Mouse (Mus musculus): ENCODE measurements at regions not wholly inside any gene's neighbourhood (a gene's known extent, or its start where the extent isn't known, plus 50 kb on each side); places are given as distances from the start of the nearest gene placed in this dataset.

GRCm38 (mm10) chr14:76928706-76929105 is 107.9 kb upstream of the Ccdc122 start:
- WGBS, result 91% methylated on average over 3 of the region's 3 CpGs
- ATAC-seq (ENCODE audit: low FRiP score, low TSS enrichment) (no peak), DNase-seq (ENCODE audit: low spot score) (no peak)
- Histone ChIP-seq H3K27ac (replicated peaks) (no peak overlapping the region), H3K4me1 (replicated peaks; ENCODE audit: control insufficient read depth, insufficient read depth) (no peaks in the 10 kb centered on the region), H3K27me3 (ENCODE audit: control insufficient read depth, insufficient read depth, low read length) (no peaks in the 10 kb centered on the region), H3K4me2 (replicated peaks; ENCODE audit: low read depth) (no peak overlapping the region), H3K4me3 (ENCODE audit: low read depth, low read length) (no peak overlapping the region), H3K9me3 (ENCODE audit: control insufficient read depth, low read length) (no peaks in the 10 kb centered on the region), H3K9ac (ENCODE audit: low read length) (no peak overlapping the region), H3K36me3 (ENCODE audit: control insufficient read depth, insufficient read depth, low read length) (no peaks in the 10 kb centered on the region)
- no peak for TF ChIP-seq CTCF (IDR thresholded peaks at IDR 0.05; ENCODE audit: low read depth)
- TF ChIP-seq EP300 (optimal IDR thresholded peaks at IDR 0.05), result no peak

DNA sequence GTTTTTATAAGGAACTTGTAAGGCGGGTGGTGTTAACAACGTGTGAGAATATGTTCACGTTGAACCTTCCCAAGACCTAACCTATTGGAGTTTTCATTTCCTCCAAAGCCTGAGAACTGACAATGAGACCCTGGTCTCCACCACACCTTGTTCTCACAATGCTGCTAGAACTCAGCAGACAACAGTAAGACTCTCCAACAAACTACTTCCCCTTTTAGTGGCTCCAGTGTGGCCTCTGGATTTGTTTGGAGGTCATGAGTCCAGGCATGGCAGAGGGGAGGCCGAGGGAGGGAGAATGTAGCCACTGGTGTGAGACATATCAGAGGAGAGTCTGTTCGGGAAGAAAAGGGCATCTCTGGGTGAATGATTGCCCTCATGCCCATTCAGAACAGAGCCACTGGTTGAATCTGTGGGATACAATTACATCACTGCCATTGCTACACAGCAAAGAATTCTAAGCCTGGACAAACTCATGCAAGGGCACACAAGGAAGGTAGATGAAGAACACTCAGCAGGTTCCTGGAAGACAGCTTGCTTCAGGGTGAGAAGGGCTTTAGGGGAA is 109.2 kb upstream of the Ccdc122 start:
- Histone ChIP-seq H3K27me3 (ENCODE audit: control insufficient read depth, insufficient read depth, low read length) (no peaks in the 10 kb centered on the region), H3K4me1 (replicated peaks; ENCODE audit: control insufficient read depth, insufficient read depth) (no peaks in the 10 kb centered on the region), H3K9me3 (ENCODE audit: control insufficient read depth, low read length) (no peaks in the 10 kb centered on the region), H3K4me2 (replicated peaks; ENCODE audit: low read depth) (no peak overlapping the region), H3K9ac (ENCODE audit: low read length) (no peak overlapping the region), H3K36me3 (ENCODE audit: control insufficient read depth, insufficient read depth, low read length) (no peaks in the 10 kb centered on the region), H3K27ac (replicated peaks) (no peak overlapping the region), H3K4me3 (ENCODE audit: low read depth, low read length) (no peak overlapping the region)
- 68% methylated on average over 5 of the region's 5 CpGs for WGBS
- ATAC-seq (ENCODE audit: low FRiP score, low TSS enrichment), result no peak
- TF ChIP-seq EP300 (optimal IDR thresholded peaks at IDR 0.05) (no peak), CTCF (IDR thresholded peaks at IDR 0.05; ENCODE audit: low read depth) (no peak)
- no peak for DNase-seq (ENCODE audit: low spot score)

DNA sequence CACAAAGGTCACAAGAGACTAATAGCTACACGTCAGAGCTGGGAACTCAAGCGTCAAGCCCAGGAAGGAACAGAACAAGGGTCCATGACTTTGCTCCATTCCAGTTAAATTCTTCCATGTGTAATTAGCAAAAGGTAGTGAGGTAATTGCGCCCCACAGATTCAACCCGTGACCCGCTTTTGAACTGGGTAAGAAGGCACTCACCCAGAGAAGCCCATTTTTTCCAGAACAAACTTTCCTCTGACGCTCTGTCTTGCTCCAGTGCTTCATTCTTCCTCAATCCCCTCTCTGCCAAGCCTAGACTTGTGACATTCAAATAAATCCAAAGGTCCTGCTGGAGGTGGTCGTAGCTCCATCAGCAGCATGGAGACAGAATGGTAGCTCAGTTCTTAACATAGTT is 110.2 kb upstream of the Ccdc122 start:
- Histone ChIP-seq H3K4me3 (ENCODE audit: low read depth, low read length) (no peak overlapping the region), H3K9me3 (ENCODE audit: control insufficient read depth, low read length) (no peaks in the 10 kb centered on the region), H3K9ac (ENCODE audit: low read length) (no peak overlapping the region), H3K27me3 (ENCODE audit: control insufficient read depth, insufficient read depth, low read length) (no peaks in the 10 kb centered on the region), H3K36me3 (ENCODE audit: control insufficient read depth, insufficient read depth, low read length) (no peaks in the 10 kb centered on the region), H3K4me2 (replicated peaks; ENCODE audit: low read depth) (no peak overlapping the region), H3K27ac (replicated peaks) (no peak overlapping the region), H3K4me1 (replicated peaks; ENCODE audit: control insufficient read depth, insufficient read depth) (no peaks in the 10 kb centered on the region)
- DNase-seq (ENCODE audit: low spot score), result no peak
- 82% methylated on average over 7 of the region's 7 CpGs for WGBS
- ATAC-seq (ENCODE audit: low FRiP score, low TSS enrichment), result no peak
- TF ChIP-seq CTCF (IDR thresholded peaks at IDR 0.05; ENCODE audit: low read depth) (no peak), EP300 (optimal IDR thresholded peaks at IDR 0.05) (no peak)

DNA sequence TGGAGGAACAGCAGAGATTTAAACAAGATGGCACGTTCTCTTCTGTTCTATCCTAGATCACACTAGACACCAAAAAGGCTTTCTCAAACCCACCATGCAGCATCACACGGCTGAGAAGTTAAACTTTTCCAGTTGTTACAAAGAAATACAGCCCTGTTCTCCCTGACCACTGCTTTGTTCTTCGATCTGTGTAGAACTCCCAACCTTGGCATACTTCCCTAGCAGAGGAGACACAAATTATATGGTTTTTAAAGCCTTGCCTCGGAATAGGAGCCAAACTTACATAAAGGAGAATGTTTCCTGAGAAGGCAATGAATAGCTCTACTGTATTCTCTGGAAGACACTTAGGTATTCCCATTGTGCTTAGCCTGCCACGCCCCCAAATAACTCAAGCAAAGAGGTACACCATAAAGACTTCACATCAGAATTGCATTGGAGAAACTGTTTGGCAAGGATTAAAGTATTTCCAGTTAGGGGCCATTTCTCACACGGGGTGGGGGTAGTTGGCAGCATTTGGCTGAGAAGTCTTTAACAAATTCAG is 114.1 kb upstream of the Ccdc122 start:
- Histone ChIP-seq H3K4me3 (ENCODE audit: low read depth, low read length) (no peak overlapping the region), H3K4me1 (replicated peaks; ENCODE audit: control insufficient read depth, insufficient read depth) (no peaks in the 10 kb centered on the region), H3K36me3 (ENCODE audit: control insufficient read depth, insufficient read depth, low read length) (no peaks in the 10 kb centered on the region), H3K9me3 (ENCODE audit: control insufficient read depth, low read length) (no peaks in the 10 kb centered on the region), H3K9ac (ENCODE audit: low read length) (no peak overlapping the region), H3K27me3 (ENCODE audit: control insufficient read depth, insufficient read depth, low read length) (no peaks in the 10 kb centered on the region), H3K4me2 (replicated peaks; ENCODE audit: low read depth) (no peak overlapping the region), H3K27ac (replicated peaks) (no peak overlapping the region)
- no peak for TF ChIP-seq EP300 (optimal IDR thresholded peaks at IDR 0.05)
- TF ChIP-seq CTCF (IDR thresholded peaks at IDR 0.05; ENCODE audit: low read depth), result no peak
- DNase-seq (ENCODE audit: low spot score) (no peak), ATAC-seq (ENCODE audit: low FRiP score, low TSS enrichment) (no peak)
- WGBS, result 75% methylated on average over 6 of the region's 6 CpGs

DNA sequence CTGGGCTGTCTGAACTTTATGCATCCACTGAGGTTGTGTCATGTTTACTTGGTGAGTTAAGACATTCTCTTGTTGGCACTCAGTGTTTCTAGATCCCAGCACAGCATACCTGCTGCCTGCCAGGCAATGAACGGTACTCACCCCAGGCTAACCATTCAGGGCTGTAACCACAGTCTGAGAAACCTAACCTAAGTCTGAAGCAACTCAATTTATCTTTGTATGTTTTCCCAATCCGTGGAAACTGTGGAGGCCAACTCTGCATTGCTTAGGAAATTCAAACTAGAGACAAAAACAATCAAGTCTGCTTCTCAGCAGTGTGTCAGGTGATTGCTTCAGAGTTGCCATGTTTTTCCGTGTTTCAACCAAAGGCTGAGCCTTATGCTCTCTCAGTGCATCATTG is 118.5 kb upstream of the Ccdc122 start:
- Histone ChIP-seq H3K36me3 (ENCODE audit: control insufficient read depth, insufficient read depth, low read length) (no peaks in the 10 kb centered on the region), H3K4me2 (replicated peaks; ENCODE audit: low read depth) (no peak overlapping the region), H3K27me3 (ENCODE audit: control insufficient read depth, insufficient read depth, low read length) (no peaks in the 10 kb centered on the region), H3K27ac (replicated peaks) (no peak overlapping the region), H3K4me3 (ENCODE audit: low read depth, low read length) (no peak overlapping the region), H3K9me3 (ENCODE audit: control insufficient read depth, low read length) (no peaks in the 10 kb centered on the region), H3K9ac (ENCODE audit: low read length) (no peak overlapping the region), H3K4me1 (replicated peaks; ENCODE audit: control insufficient read depth, insufficient read depth) (no peaks in the 10 kb centered on the region)
- no peak for DNase-seq (ENCODE audit: low spot score)
- no peak for ATAC-seq (ENCODE audit: low FRiP score, low TSS enrichment)
- no peak for TF ChIP-seq EP300 (optimal IDR thresholded peaks at IDR 0.05)
- WGBS, result 53% methylated on average over 3 of the region's 3 CpGs

DNA sequence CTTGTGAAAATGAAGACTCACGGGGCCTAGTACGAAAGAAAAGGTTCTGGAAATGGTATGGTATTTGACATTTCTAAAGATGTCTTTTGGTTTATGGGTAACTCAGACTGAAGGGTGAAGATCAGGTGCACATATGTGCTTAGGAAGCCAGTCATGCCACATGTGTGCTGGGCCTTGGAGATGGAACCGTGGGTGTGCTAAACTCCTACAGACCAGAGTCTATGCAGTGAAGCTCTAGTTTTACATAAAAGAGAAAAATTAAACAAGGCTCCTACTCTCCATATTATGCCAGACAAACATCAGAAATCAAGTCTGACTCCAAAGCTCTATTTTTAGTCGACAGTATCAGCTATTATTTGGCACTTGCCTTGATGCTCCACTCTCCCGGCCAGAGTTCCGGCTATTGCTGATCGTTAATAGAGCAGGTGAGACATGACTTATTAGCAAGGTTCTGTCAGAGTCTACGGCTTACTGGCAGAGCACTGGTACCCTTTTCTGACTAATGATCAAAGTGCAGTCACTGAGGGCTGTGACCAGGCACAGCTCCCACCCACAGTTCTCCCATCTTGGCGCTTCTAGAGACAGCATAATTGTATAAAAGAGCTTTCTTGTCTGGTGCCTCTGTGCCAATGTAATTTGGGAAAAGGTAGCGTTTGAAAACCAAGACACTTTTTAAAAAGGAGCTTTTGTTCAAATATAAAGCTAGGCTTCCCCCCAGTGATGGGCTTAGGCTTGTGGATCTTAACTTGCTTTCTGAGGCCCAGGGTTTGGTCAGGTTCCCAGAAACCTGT is 119.2 kb upstream of the Ccdc122 start:
- 76% methylated on average over 10 of the region's 10 CpGs for WGBS
- no peaks in the 10 kb centered on the region for H3K9me3 ChIP-seq (ENCODE audit: control insufficient read depth, low read length)
- no peak overlapping the region for H3K27ac ChIP-seq (replicated peaks)
- no peak for DNase-seq (ENCODE audit: low spot score)
- no peak overlapping the region for H3K4me2 ChIP-seq (replicated peaks; ENCODE audit: low read depth)
- no peaks in the 10 kb centered on the region for H3K36me3 ChIP-seq (ENCODE audit: control insufficient read depth, insufficient read depth, low read length)
- TF ChIP-seq CTCF (IDR thresholded peaks at IDR 0.05; ENCODE audit: low read depth) (no peak), EP300 (optimal IDR thresholded peaks at IDR 0.05) (no peak)
- no peaks in the 10 kb centered on the region for H3K4me1 ChIP-seq (replicated peaks; ENCODE audit: control insufficient read depth, insufficient read depth)
- H3K4me3 ChIP-seq (ENCODE audit: low read depth, low read length), result no peak overlapping the region
- H3K9ac ChIP-seq (ENCODE audit: low read length), result no peak overlapping the region
- ATAC-seq (ENCODE audit: low FRiP score, low TSS enrichment), result no peak
- H3K27me3 ChIP-seq (ENCODE audit: control insufficient read depth, insufficient read depth, low read length), result no peaks in the 10 kb centered on the region

All from stomach, postnatal 0 days (tissue).